Mouse (Mus musculus) liver, embryonic 13.5 days (tissue): ENCODE results near the gene Gal. TPM values are rescaled to one million over a fixed set of nuclear protein-coding genes. Genes with fewer than 3 reads are reported as not detected.

Experiments used
- ATAC-seq: fragments of 200-750 bp; cut with Nextera tagmentation; 2 replicates; pipeline ENCODE4 v1.8.0; 2017; ENCODE audit warnings: low read depth, mild to moderate bottlenecking, moderate number of reproducible peaks, moderate library complexity
- DNase-seq: peaks from one replicate; pipeline ENCODE4 v3.0.0; 2022
- H3K27ac ChIP-seq: fragments of 300-500 bp; sonication (generic); 2 replicates; pipeline ENCODE4 v1.5.1; 2015; ENCODE audit warnings: moderate library complexity, mild to moderate bottlenecking, inconsistent platforms
- H3K27me3 ChIP-seq: fragments of 300-500 bp; sonication (generic); 2 replicates; pipeline ENCODE4 v1.6.1; 2015; ENCODE audit warnings: mild to moderate bottlenecking, inconsistent platforms
- H3K36me3 ChIP-seq: fragments of 300-500 bp; sonication (generic); 2 replicates; pipeline ENCODE4 v1.6.1; 2015; ENCODE audit warnings: mild to moderate bottlenecking, inconsistent platforms
- H3K4me1 ChIP-seq: fragments of 300-500 bp; sonication (generic); replicated peaks from 2 replicates; pipeline ENCODE4 v1.6.1; 2015; ENCODE audit warnings: inconsistent platforms
- H3K4me2 ChIP-seq: fragments of 300-500 bp; sonication (generic); 2 replicates; pipeline ENCODE4 v1.6.1; 2015; ENCODE audit warnings: inconsistent platforms, mild to moderate bottlenecking, moderate library complexity
- H3K4me3 ChIP-seq: fragments of 300-500 bp; sonication (generic); replicated peaks from 2 replicates; pipeline ENCODE4 v1.5.1; 2015; ENCODE audit warnings: mild to moderate bottlenecking, inconsistent platforms
- H3K9ac ChIP-seq: fragments of 300-500 bp; sonication (generic); 2 replicates; pipeline ENCODE4 v1.6.1; 2015; ENCODE audit warnings: mild to moderate bottlenecking, inconsistent platforms
- H3K9me3 ChIP-seq: fragments of 300-500 bp; sonication (generic); replicated peaks from 2 replicates; pipeline ENCODE4 v1.6.1; 2016; ENCODE audit warnings: inconsistent platforms
- WGBS: fragments of 180-500 bp; shearing (Covaris S2); methylation state at CpG from one replicate; pipeline ENCODE4 v1.1.7; 2015; ENCODE audit not compliant: insufficient replicate concordance; 5-methylcytosine and 5-hydroxymethylcytosine counted together
- polyA plus RNA-seq: library from polyadenylated mRNA; unstranded; fragments of >200 nt; fragmentation: Nextera tagmentation; extraction: Ambion mirVana; gene quantifications from 2 replicates; pipeline ENCODE4 v1.2.1, GENCODE M21; 2015

Gene Gal
- polyA plus RNA-seq, 1 experiment from 2014 or later, result not detected

DNA sequence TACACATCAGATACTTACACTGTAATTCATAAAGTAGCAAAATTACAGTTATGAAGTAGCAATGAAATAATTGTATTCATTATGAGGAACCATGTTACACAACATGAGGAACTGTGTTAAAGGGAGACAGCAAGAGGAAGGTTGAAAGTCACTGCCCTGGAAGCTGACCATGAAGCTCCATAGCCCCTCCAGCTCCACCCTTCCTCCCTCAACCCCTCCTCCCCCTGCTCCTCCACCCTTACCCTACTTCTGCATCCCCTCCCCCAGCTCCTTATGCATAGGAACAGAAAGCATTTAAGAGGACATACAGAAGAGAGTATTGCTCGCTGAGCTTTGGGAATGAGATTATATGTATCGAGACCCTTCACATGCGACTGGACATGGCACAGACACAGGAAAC is 35.7 kb downstream of the Gal start:
- no peak overlapping the region for H3K9ac ChIP-seq
- peaks cover 14% of the 10 kb centered on the region for H3K36me3 ChIP-seq
- 0 out of 2 replicates have a peak, but pooled peaks cover 2% of the 10 kb centered on the region for H3K4me1 ChIP-seq
- H3K27me3 ChIP-seq, result no peaks in the 10 kb centered on the region
- H3K9me3 ChIP-seq, result no peaks in the 10 kb centered on the region
- 83% methylated on average over 3 of the region's 3 CpGs for WGBS
- DNase-seq (no peak), ATAC-seq (0 out of 2 replicates have a peak, but pooled peaks have one; percentile 25)
- H3K4me2 ChIP-seq, result no peak overlapping the region
- no peak overlapping the region for H3K4me3 ChIP-seq
- H3K27ac ChIP-seq, result no peak overlapping the region

DNA sequence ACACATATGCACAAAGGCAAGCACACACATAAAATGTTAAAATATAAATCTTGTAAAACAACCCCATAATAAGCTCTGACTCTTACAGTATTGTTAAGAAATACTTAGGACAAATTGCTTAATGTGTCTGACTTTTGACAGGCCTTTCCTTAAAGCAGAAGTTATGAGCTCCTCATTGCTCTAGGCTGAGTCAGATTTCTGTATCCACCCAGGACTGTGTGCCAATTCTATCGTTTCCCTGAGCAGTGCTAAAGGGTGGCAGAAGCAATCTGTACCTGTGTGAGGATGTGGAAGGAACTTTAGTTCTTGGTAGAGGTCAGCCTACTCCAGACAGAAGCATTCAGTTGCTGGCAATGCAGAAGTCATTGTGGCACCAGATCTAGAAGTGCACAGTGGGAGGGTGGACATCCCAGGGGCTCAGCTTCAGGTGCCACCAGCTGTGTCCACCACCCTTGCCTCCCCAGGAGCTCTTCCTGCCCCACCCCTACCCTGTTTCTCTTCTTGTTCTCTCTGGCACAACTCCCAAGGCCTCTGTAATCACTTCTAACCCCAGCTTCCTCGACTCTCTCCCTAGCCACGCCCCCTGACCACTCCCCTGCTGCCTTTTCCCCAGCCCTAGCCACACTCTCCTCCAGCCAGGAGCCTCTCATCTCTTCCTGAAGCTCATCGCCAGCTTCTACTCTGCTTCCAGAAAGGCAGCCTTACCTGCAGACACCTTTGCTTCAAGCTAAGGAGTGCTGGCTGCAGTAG is 37.2 kb downstream of the Gal start:
- Histone ChIP-seq H3K4me1 (0 out of 2 replicates have a peak, but pooled peaks cover 2% of the 10 kb centered on the region), H3K27me3 (no peaks in the 10 kb centered on the region), H3K4me2 (no peak overlapping the region), H3K9ac (no peak overlapping the region), H3K27ac (peak overlapping the region; percentile 17; the same call in 1 of the 2 replicates), H3K4me3 (no peak overlapping the region), H3K9me3 (no peaks in the 10 kb centered on the region), H3K36me3 (peaks cover 18% of the 10 kb centered on the region)
- DNase-seq, result no peak
- WGBS, result 26% methylated on average over 4 of the region's 4 CpGs
- ATAC-seq, result peak; percentile 50

DNA sequence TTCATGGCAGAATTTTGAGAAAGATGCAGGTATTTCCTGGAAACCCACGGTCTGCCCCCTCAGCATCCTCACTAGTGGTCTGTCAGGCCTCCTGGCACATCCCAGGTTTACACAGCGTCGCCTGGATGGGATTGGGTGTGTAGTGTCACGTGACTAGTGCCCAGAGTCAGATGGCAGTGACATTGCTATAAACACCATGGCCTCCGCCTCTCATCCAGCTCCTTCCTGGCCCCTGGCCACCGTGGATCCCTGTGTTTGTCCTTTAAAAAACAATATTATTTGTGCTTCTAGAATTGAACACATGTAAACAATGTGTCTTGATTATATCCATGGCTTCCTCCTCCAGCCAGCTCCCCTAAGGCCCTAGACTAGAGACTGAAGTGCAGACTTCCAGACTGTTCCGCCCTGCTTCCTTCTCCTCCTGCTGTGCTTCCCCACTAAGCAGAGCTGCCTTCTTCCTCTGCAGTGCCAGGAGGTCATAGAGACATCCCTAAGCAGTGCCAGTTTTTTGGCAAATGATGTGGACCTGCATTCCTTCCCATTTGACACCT is 38.3 kb downstream of the Gal start:
- no peak overlapping the region for H3K4me2 ChIP-seq
- no peak overlapping the region for H3K4me3 ChIP-seq
- H3K9me3 ChIP-seq, result no peaks in the 10 kb centered on the region
- ATAC-seq, result no peak
- DNase-seq, result no peak
- H3K36me3 ChIP-seq, result peaks cover 26% of the 10 kb centered on the region
- WGBS, result 70% methylated on average over 7 of the region's 7 CpGs
- H3K9ac ChIP-seq, result no peak overlapping the region
- 0 out of 2 replicates have a peak, but pooled peaks cover 2% of the 10 kb centered on the region for H3K4me1 ChIP-seq
- no peaks in the 10 kb centered on the region for H3K27me3 ChIP-seq
- H3K27ac ChIP-seq, result no peak overlapping the region

DNA sequence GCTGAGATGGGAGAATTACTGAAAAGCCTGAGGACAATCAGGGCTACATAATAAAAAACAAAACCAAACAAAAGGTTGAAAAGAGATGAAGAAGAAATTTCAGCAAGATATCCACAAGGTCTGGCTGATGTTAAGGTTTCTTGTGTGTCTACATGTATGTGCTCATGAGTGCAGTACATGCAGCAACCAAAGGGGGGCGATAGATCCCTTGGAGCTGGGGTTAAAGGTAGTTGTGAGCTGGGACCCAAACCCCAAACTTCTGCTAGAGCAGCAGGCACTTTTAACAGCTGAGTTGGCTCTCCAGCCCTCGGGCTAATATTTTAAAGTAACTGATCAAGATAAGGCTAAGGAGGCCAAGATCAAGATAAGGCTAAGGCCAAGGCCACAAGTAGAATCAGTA is 40.3 kb downstream of the Gal start:
- WGBS, result 43% methylated on average over 2 of the region's 2 CpGs
- Histone ChIP-seq H3K27ac (no peak overlapping the region), H3K36me3 (peaks cover 21% of the 10 kb centered on the region), H3K4me2 (no peak overlapping the region), H3K4me3 (no peak overlapping the region), H3K4me1 (0 out of 2 replicates have a peak, but pooled peaks cover 2% of the 10 kb centered on the region), H3K9ac (no peak overlapping the region), H3K9me3 (no peaks in the 10 kb centered on the region), H3K27me3 (no peaks in the 10 kb centered on the region)
- ATAC-seq (no peak), DNase-seq (no peak)

DNA sequence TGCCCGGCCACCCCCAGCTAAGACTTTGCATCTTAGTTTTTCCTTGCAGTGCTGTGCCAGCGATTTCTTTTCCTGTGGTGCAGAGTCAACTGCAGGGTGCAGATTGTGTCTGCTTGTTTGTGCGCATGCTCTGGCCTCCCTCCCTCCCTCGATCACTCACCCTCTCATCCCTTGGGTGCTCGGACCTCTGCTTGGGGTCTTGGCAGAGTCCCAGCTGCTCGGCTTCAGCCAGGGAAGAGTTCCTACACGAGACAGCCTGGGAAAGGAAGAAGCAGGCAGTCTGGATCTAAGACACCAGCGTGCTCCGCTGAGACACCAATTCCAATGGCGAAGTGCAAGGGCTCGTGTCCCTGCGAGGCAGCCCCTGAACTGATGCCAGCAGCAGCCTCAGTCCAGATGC is 41.0 kb downstream of the Gal start:
- no peak overlapping the region for H3K4me3 ChIP-seq
- DNase-seq (no peak), ATAC-seq (no peak)
- 0 out of 2 replicates have a peak, but pooled peaks cover 2% of the 10 kb centered on the region for H3K4me1 ChIP-seq
- 73% methylated on average over 12 of the region's 12 CpGs for WGBS
- H3K27ac ChIP-seq, result no peak overlapping the region
- no peaks in the 10 kb centered on the region for H3K27me3 ChIP-seq
- peaks cover 27% of the 10 kb centered on the region for H3K36me3 ChIP-seq
- H3K9me3 ChIP-seq, result no peaks in the 10 kb centered on the region
- H3K9ac ChIP-seq, result no peak overlapping the region
- H3K4me2 ChIP-seq, result no peak overlapping the region

DNA sequence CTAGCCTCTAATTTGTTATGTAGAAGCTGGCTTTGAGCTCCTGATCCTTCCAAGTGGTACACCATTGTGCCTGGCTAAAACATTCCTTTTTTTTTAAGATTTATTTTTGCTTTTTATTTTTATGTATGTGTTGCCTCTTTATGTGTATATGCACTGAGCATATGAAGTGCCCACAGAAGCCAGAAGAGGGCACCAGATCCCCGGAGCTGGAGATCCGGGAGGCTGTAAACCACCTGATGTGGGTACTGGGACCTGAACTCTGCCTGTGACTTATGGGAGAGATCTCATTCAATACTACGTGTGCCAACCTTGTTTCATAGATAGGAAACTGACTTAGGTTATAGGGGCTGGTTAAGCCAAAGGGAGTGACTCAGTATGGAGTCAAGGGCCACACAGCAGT is 46.1 kb downstream of the Gal start:
- Histone ChIP-seq H3K27ac (no peak overlapping the region), H3K9ac (no peak overlapping the region), H3K9me3 (no peaks in the 10 kb centered on the region), H3K36me3 (peaks cover 50% of the 10 kb centered on the region), H3K27me3 (no peaks in the 10 kb centered on the region), H3K4me3 (no peak overlapping the region), H3K4me1 (no peaks in the 10 kb centered on the region), H3K4me2 (no peak overlapping the region)
- no peak for DNase-seq
- WGBS, result 71% methylated on average over 3 of the region's 3 CpGs
- no peak for ATAC-seq

DNA sequence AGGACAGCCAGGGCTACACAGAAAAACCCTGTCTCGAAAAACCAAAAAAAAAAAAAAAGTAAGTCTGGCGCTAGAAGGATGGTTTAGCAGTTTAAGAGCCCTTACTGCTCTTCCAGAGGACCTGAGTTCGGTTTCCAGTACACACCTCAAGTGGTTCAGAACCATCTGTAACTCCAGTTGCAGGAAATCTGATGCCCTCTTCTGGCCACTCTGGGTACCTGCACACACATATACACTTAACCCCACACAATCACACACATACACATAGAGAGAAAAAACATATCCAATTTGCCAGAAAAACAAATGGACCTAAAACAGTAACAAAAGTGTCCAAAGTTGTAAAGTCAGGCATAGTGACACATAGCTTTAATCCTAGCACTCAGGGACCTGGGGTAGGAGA is 49.3 kb downstream of the Gal start:
- no peak for DNase-seq
- 68% methylated on average over 3 of the region's 3 CpGs for WGBS
- no peak overlapping the region for H3K4me3 ChIP-seq
- H3K9me3 ChIP-seq, result no peaks in the 10 kb centered on the region
- ATAC-seq, result no peak
- no peak overlapping the region for H3K4me2 ChIP-seq
- no peak overlapping the region for H3K9ac ChIP-seq
- H3K27me3 ChIP-seq, result no peaks in the 10 kb centered on the region
- peaks cover 46% of the 10 kb centered on the region for H3K36me3 ChIP-seq
- peaks cover 9% of the 10 kb centered on the region for H3K4me1 ChIP-seq
- H3K27ac ChIP-seq, result no peak overlapping the region

DNA sequence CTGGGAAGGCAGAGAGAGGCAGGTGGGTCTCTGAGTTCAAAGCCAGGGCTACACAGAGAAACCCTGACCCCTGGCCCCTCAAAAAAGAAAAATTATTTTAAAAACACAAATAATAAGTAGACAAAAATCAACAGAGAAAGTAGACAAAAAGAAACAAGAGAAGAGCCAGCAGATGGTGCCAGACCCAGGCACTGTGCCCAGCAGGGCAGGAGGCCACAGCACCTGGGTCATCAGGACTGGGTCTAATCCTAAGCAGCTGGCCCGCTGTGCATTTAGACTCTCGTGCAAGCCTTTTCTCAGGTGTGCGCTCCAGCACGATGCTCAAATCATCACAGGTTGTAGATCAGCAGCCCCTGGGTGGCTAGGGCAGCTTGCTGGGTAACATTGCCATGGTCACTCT is 50.8 kb downstream of the Gal start:
- H3K4me1 ChIP-seq, result peaks cover 14% of the 10 kb centered on the region

More for the DNA sequence above, 50.8 kb downstream of the Gal start:
- H3K9ac ChIP-seq, result no peak overlapping the region
- ATAC-seq (no peak), DNase-seq (no peak)
- no peaks in the 10 kb centered on the region for H3K27me3 ChIP-seq
- H3K36me3 ChIP-seq, result peaks cover 44% of the 10 kb centered on the region
- no peak overlapping the region for H3K4me3 ChIP-seq
- 87% methylated on average over 4 of the region's 4 CpGs for WGBS
- H3K9me3 ChIP-seq, result no peaks in the 10 kb centered on the region
- no peak overlapping the region for H3K27ac ChIP-seq
- H3K4me2 ChIP-seq, result no peak overlapping the region

Other genes starting within 250 kb of the Gal start
- 85.4 and 94.4 TPM in 2 replicates for gene Mrpl21, start 131.6 kb downstream of the Gal start, polyA plus RNA-seq
- gene Ighmbp2, start 131.5 kb downstream of the Gal start, polyA plus RNA-seq, result 3.8 TPM in 2 replicates
- 6.6 and 7.2 TPM in 2 replicates for gene Cpt1a, start 92.2 kb downstream of the Gal start, polyA plus RNA-seq
- gene Tesmin, start 25.7 kb downstream of the Gal start, polyA plus RNA-seq, result 0.17 and 0.28 TPM in 2 replicates
- 22.3 and 28.0 TPM in 2 replicates for gene Ppp6r3, start 161.2 kb upstream of the Gal start, polyA plus RNA-seq